Mouse (Mus musculus): ENCODE results near the gene Gm867. TPM values are rescaled to one million over a fixed set of nuclear protein-coding genes. Genes with fewer than 3 reads are reported as not detected.
A peak's percentile ranks its signal among the peaks of the same experiment; 100 is the strongest.

The Gm867 gene
- polyA plus RNA-seq, 1 experiment from 2014 or later, result not detected

GRCm38 (mm10) chr10:75949053-75950045 lies 8.9 kb upstream of the Gm867 start:
- H3K36me3 ChIP-seq (ENCODE audit: control insufficient read depth, insufficient read depth, low read length), result no peaks in the 10 kb centered on the region
- H3K4me3 ChIP-seq (ENCODE audit: low read depth, low read length), result no peak overlapping the region
- no peaks in the 10 kb centered on the region for H3K9me3 ChIP-seq (replicated peaks; ENCODE audit: control insufficient read depth, low read length)
- ATAC-seq, result no peak
- no peaks in the 10 kb centered on the region; the same call in none of the 2 replicates for H3K27me3 ChIP-seq (replicated peaks; ENCODE audit: control insufficient read depth, insufficient read depth, low read length)
- no peak overlapping the region for H3K27ac ChIP-seq (ENCODE audit: low read depth, low read length)
- no peak for DNase-seq (ENCODE audit: low spot score)
- H3K9ac ChIP-seq (ENCODE audit: low read length), result no peak overlapping the region
- peaks cover 7% of the 10 kb centered on the region; the same call in 1 of the 2 replicates for H3K4me1 ChIP-seq (ENCODE audit: control insufficient read depth, insufficient read depth, low read length)
- H3K4me2 ChIP-seq (ENCODE audit: low read length), result no peak overlapping the region
- 84% methylated on average over 22 of the region's 22 CpGs for WGBS

DNA sequence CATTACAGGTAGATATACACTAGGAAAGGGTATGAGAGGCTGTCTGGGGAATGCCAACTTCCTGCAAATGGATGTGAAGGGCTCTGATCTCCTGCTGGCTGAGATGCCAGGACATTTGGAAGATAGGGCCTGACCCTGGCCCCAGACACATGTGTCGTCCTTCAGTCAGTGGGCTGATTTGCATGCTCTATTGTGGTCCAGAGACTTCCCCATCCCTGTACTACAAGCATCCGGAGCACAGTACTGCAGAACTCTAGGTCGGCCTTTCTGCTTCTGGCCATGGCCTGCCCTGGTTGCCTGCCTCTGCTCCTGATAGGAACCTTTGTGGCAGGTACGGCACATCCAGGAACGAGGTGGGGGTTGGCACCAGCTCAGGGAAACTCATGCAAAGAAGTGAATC lies 7.6 kb upstream of the Gm867 start:
- DNase-seq (ENCODE audit: low spot score), result no peak
- WGBS, result 81% methylated on average over 5 of the region's 5 CpGs

GRCm38 (mm10) chr10:75945896-75946295 lies 5.4 kb upstream of the Gm867 start:
- H3K4me3 ChIP-seq (ENCODE audit: low read depth, low read length), result no peak overlapping the region
- no peaks in the 10 kb centered on the region for H3K36me3 ChIP-seq (ENCODE audit: control insufficient read depth, insufficient read depth, low read length)
- ATAC-seq, result no peak
- no peaks in the 10 kb centered on the region; the same call in none of the 2 replicates for H3K27me3 ChIP-seq (replicated peaks; ENCODE audit: control insufficient read depth, insufficient read depth, low read length)
- no peak overlapping the region for H3K27ac ChIP-seq (ENCODE audit: low read depth, low read length)
- peaks cover 7% of the 10 kb centered on the region; the same call in 1 of the 2 replicates for H3K4me1 ChIP-seq (ENCODE audit: control insufficient read depth, insufficient read depth, low read length)
- WGBS, result 87% methylated on average over 7 of the region's 7 CpGs
- H3K4me2 ChIP-seq (ENCODE audit: low read length), result no peak overlapping the region
- DNase-seq (ENCODE audit: low spot score), result no peak
- no peak overlapping the region for H3K9ac ChIP-seq (ENCODE audit: low read length)
- no peaks in the 10 kb centered on the region for H3K9me3 ChIP-seq (replicated peaks; ENCODE audit: control insufficient read depth, low read length)

More for the DNA sequence above, 7.6 kb upstream of the Gm867 start:
- Histone ChIP-seq H3K9ac (ENCODE audit: low read length) (no peak overlapping the region), H3K4me1 (ENCODE audit: control insufficient read depth, insufficient read depth, low read length) (peaks cover 12% of the 10 kb centered on the region; the same call in 1 of the 2 replicates), H3K4me3 (ENCODE audit: low read depth, low read length) (no peak overlapping the region), H3K27ac (ENCODE audit: low read depth, low read length) (no peak overlapping the region), H3K4me2 (ENCODE audit: low read length) (no peak overlapping the region), H3K27me3 (replicated peaks; ENCODE audit: control insufficient read depth, insufficient read depth, low read length) (no peaks in the 10 kb centered on the region; the same call in none of the 2 replicates), H3K36me3 (ENCODE audit: control insufficient read depth, insufficient read depth, low read length) (no peaks in the 10 kb centered on the region), H3K9me3 (replicated peaks; ENCODE audit: control insufficient read depth, low read length) (no peaks in the 10 kb centered on the region)
- no peak for ATAC-seq

- Histone ChIP-seq H3K9ac (ENCODE audit: low read length) (no peak overlapping the region), H3K4me2 (ENCODE audit: low read length) (no peak overlapping the region), H3K9me3 (replicated peaks; ENCODE audit: control insufficient read depth, low read length) (no peaks in the 10 kb centered on the region), H3K4me3 (ENCODE audit: low read depth, low read length) (no peak overlapping the region), H3K36me3 (ENCODE audit: control insufficient read depth, insufficient read depth, low read length) (no peaks in the 10 kb centered on the region), H3K4me1 (ENCODE audit: control insufficient read depth, insufficient read depth, low read length) (peaks cover 5% of the 10 kb centered on the region; the same call in 1 of the 2 replicates), H3K27me3 (replicated peaks; ENCODE audit: control insufficient read depth, insufficient read depth, low read length) (no peaks in the 10 kb centered on the region; the same call in 1 of the 2 replicates), H3K27ac (ENCODE audit: low read depth, low read length) (no peak overlapping the region)
- WGBS, result 93% methylated on average over 7 of the region's 7 CpGs
- ATAC-seq (no peak), DNase-seq (ENCODE audit: low spot score) (no peak)
Measured at GRCm38 (mm10) chr10:75945213-75945612, 4.7 kb upstream of the Gm867 start.

DNA sequence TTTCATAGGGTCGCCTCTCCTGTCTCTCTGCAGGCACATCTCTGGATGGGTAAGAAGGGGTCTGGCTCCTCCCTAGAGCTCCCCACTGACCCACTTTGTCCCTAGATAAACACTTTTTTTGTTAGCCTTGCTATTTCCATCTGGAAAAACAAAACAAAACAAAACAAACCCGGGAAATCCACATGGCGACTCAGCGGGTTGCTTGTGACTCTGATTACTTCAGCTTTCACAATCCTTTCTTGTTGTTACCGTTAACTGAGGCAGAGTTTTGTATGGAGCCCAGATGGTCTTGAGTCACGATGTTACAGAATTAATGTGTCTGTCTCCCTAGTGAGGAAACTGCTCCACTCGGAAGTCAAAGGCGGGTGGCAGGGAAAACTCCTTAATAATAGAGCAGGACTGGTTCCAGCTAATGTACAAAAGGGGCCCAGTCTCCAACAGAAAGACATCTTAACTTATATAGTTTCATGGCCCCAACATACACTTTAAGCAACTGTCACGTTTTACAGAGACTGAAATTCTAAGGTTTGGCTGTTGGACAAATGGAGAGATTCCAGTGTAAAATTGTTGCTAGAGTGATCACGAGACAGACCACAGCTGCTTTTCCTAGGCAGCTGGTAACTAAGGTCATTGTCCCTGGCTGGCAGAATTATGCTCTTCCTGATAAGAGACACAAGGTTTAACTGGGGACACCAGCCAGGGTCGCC lies 3.7 kb upstream of the Gm867 start:
- ATAC-seq, result no peak; the same call in 1 of the 2 replicates
- no peaks in the 10 kb centered on the region for H3K9me3 ChIP-seq (replicated peaks; ENCODE audit: control insufficient read depth, low read length)
- peaks cover 5% of the 10 kb centered on the region; the same call in 1 of the 2 replicates for H3K4me1 ChIP-seq (ENCODE audit: control insufficient read depth, insufficient read depth, low read length)
- DNase-seq (ENCODE audit: low spot score), result peak; percentile 66
- H3K27me3 ChIP-seq (replicated peaks; ENCODE audit: control insufficient read depth, insufficient read depth, low read length), result no peaks in the 10 kb centered on the region
- no peak overlapping the region for H3K4me2 ChIP-seq (ENCODE audit: low read length)
- H3K4me3 ChIP-seq (ENCODE audit: low read depth, low read length), result no peak overlapping the region
- no peak overlapping the region for H3K9ac ChIP-seq (ENCODE audit: low read length)
- whole genome bisulfite sequencing, result 21% methylated on average over 11 of the region's 11 CpGs
- no peak overlapping the region for H3K27ac ChIP-seq (ENCODE audit: low read depth, low read length)
- H3K36me3 ChIP-seq (ENCODE audit: control insufficient read depth, insufficient read depth, low read length), result no peaks in the 10 kb centered on the region

DNA sequence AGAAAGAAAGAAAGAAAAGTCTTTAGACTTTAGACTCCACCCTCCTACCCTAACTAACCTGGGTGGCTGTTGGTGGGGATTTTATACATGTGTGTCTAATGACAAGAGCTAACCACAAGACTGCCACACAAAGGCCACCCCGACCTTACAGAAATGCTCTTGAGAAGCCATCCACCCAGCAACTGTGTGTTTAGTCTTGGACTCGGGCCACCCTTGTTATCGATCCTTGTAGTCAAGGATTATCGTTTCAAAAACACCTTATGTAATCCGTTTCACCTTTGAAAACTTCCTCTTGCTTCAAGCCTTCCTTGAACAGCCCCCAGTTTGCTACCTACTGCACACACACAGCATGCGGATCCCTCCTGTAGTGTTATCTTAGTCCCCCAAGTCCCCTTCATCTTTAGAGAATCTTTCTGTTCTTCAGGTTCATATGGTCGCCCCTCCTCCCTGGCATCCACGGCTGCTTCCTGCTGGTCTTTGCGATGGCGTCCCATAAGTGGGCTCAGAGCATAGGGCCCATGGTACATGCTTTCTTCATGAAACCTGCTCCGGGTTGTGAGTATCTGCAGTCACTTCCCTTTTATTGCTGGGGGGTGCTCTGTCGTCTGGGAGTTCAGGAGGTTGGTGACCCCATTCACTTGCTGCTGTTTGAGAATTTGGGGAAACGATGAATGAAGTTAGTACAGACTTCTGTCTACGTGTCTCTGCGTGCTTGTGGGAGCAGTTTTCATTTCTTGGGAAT lies 2.4 kb upstream of the Gm867 start, which contains the start of gene Vpreb3:
TSS of gene Vpreb3 (plus strand) at position 322 of the 742 bp plus-strand sequence.
- 86% methylated on average over 15 of the region's 15 CpGs for WGBS
- H3K9me3 ChIP-seq (replicated peaks; ENCODE audit: control insufficient read depth, low read length), result no peaks in the 10 kb centered on the region
- peaks cover 5% of the 10 kb centered on the region; the same call in 1 of the 2 replicates for H3K4me1 ChIP-seq (ENCODE audit: control insufficient read depth, insufficient read depth, low read length)
- H3K9ac ChIP-seq (ENCODE audit: low read length), result no peak within 1 kb of the TSS
- H3K4me3 ChIP-seq (ENCODE audit: low read depth, low read length), result no peak within 1 kb of the TSS
- no peak within 1 kb of the TSS for H3K4me2 ChIP-seq (ENCODE audit: low read length)
- no peak within 1 kb of the TSS for H3K27ac ChIP-seq (ENCODE audit: low read depth, low read length)
- no peaks in the 10 kb centered on the region for H3K27me3 ChIP-seq (replicated peaks; ENCODE audit: control insufficient read depth, insufficient read depth, low read length)
- no peak for ATAC-seq
- no peaks in the 10 kb centered on the region for H3K36me3 ChIP-seq (ENCODE audit: control insufficient read depth, insufficient read depth, low read length)
- no peak for DNase-seq (ENCODE audit: low spot score)

DNA sequence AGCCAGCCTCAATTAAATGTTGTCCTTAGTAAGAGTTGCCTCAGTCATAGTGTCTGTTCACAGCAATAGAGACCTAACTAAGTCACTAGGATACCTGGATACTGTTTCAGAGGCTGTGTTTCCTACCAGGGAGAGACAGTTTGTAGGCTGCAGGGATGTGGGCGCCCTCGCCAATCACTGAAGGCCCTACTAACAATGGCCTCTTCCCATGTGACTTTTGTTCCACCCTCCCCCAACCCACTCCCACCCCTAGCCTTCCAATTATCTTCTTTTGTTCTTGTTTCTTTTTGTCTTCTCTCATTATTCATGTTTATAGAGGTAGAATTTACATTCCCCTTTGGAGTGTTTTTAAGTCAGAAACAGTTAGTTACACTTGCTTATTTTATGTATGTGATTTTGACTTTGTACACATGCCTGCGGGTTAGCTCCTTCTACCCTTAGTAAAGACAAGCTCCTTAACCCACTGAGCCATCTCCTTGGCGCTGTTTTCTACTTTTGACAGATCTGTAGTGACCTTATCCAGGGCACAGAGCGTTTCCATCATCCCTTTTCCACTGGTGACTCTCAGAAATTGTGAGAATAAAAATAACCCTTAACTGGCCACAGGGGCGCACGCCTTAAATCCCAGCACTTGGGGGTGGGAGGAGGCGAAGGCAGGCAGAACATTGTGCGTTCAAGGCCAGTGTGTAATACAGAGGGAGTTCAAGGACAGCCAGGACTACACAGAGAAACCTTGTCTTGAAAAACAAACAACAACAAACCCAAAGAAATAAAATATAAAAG lies 761 bp upstream of the Gm867 start:
- 54% methylated on average over 9 of the region's 9 CpGs for WGBS
- H3K9ac ChIP-seq (ENCODE audit: low read length), result no peak overlapping the region
- no peaks in the 10 kb centered on the region for H3K36me3 ChIP-seq (ENCODE audit: control insufficient read depth, insufficient read depth, low read length)
- no peaks in the 10 kb centered on the region for H3K9me3 ChIP-seq (replicated peaks; ENCODE audit: control insufficient read depth, low read length)
- DNase-seq (ENCODE audit: low spot score), result no peak
- no peak overlapping the region for H3K4me3 ChIP-seq (ENCODE audit: low read depth, low read length)
- no peak overlapping the region for H3K4me2 ChIP-seq (ENCODE audit: low read length)
- no peak overlapping the region for H3K27ac ChIP-seq (ENCODE audit: low read depth, low read length)
- ATAC-seq, result no peak
- peaks cover 5% of the 10 kb centered on the region; the same call in 1 of the 2 replicates for H3K4me1 ChIP-seq (ENCODE audit: control insufficient read depth, insufficient read depth, low read length)
- peaks cover 9% of the 10 kb centered on the region for H3K27me3 ChIP-seq (replicated peaks; ENCODE audit: control insufficient read depth, insufficient read depth, low read length)

Measured in forebrain, embryonic 14.5 days (tissue).